Mouse (Mus musculus) bone marrow, adult 2 months (tissue): ENCODE data around the gene Gps2.

ENCODE experiments used
- CTCF ChIP-seq: fragments of 200-500 bp; IDR thresholded peaks from 2 replicates; pipeline ENCODE4 v1.5.1; 2011; ENCODE audit warnings: low read length, control low read depth; ENCODE audit not compliant: control insufficient read depth, insufficient read depth
- POLR2A ChIP-seq: fragments of 200-500 bp; IDR thresholded peaks from 2 replicates; pipeline ENCODE4 v1.6.1; 2011; ENCODE audit warnings: low read depth, mild to moderate bottlenecking, control low read depth, low read length, borderline replicate concordance; ENCODE audit not compliant: control insufficient read depth

- no peak for TF ChIP-seq CTCF
- no peak for TF ChIP-seq POLR2A
These were observed 9.1 kb downstream of the Gps2 start for GRCm38 (mm10) chr11:69922796-69923195.
